Mouse (Mus musculus) layer of hippocampus, adult 8-10 months (tissue): ENCODE measurements around the gene Gmfb. TPM values are rescaled to one million over a fixed set of nuclear protein-coding genes. Genes with fewer than 3 reads are reported as not detected.
"Not testable (repeated sequence)": the region's sequence is repeated elsewhere in the genome, so short reads cannot be mapped to it uniquely, and the experiment has no call there.

Source experiments
- DNase-seq, 2 experiments: peaks; one replicate each; pipeline ENCODE4 v3.0.0; 2022; ENCODE audit warnings: low spot score in 2 of 2
- total RNA-seq, 4 experiments: library from RNA; stranded (reverse); gene quantifications; 2 replicates each; pipeline ENCODE4 v1.2.4; 2022

The Gmfb gene
- 100 to 1,000 TPM; 139 to 172 (median 157) TPM for total RNA-seq

DNA sequence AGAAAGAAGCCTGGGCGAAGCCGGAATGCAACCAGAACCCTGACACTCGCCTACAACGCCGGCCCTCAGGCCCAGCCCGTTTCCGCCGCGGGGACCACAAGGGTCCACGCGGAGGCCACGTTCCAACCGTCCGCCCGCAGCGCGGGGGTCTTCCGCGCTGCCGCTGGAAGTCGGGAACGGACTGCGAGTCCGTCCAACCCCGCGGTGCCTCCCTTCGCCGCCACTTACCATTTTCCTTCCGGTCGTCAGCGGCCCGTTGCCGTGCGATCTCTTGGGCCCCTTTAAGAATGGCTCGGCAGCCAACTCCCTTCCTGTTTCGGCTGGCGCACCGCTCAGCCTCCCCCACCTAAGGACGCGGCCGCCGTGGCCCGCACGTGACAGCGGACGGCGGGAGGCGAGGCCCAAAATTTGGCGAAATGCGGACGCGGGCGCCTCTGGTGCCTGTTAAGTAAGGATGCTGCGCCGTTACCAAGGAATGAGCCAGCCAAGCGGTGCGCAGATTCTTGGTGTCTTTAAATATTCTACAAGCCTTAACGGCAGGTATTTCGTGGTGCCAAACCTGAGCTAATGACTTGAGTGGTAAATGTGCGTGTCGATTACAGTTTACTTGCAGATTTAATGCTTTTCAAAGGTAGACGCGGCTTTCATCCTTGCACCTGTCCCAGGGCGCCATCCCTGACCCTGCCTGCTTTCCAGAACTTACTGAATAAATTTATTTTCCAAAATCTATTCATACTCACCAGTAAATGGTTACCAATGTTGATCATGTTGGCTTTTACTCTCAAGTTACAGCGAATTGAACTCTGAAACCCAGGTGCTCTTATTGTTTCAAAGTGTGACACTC is at the start of gene Gmfb:
TSS of gene Gmfb (minus strand) at position 370 of the 844 bp plus-strand sequence.
- peak; percentile 92 to 96 for DNase-seq

DNA sequence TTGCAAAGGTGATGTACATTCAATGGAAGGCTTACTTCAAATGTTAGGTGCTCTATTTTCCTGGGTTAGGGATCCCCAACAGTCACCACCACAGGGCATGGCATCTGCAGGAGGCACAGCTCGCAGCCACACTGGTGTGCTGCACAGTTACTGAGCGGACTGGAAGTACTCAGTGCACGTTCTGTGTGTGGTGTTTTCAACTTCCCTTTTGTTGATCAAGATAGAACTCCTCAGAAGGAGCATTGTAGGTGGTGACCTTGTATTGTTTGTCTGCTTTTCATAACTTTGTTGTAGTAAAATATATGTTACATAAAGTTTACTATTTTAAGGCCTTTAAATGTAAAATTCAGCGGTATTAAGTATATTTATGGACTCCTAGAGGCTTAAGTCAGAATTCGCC is 40.9 kb upstream of the Gmfb start:
- no peak for DNase-seq

DNA sequence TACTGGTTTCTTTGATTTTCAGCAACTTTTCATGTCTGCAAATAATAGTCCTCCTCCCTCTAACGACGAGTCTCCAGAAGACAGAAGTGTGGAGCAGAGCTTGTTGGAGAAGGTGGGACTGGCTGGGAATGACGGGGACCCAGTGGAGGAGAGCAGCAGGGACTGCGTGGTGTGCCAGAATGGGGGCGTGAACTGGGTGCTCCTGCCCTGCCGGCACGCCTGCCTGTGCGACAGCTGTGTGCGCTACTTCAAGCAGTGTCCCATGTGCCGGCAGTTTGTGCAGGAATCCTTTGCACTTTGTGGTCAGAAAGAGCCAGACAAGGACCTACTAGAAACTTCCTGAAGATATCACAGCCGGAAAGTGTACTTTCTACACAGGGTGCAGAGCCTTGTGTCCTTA is 31.6 kb upstream of the Gmfb start:
- no peak for DNase-seq

DNA sequence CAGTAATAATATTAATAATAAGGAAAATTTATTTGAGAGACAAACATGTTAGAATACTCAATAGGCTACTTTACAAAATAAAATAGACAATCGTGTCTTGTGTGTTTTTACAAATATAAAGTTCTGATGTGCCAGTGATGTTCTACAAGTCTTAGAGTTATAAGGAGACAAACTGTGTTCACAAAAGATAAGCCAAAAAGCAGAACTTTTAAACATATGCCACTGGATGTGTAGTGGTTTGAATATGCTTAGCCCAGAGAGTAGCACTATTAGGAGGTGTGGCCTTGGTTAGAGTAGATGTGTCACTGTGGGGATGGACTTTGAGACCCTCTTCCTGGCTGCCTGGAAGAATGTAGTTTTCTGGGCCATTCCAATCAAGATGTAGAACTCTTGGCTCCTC is 27.7 kb upstream of the Gmfb start:
- no peak for DNase-seq

DNA sequence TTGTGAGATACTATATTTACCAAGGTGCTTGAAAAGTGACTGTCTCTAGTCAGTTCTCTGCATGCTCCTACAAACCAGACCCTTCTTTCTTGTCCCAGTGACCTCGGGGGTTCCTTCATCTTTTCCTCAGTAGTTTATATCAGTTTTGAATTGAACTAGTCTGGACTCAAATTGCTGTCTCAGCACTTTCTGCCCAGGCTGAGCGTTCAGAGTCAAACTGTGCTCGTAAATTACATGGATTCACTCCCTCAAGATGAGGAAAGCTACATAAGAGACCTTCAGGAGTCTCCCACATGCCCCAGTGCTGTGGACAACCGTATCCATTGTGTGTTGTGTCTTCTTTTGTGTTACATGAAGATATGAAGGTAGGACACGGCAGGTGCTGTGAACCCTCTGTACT is 26.7 kb upstream of the Gmfb start:
- no peak for DNase-seq

DNA sequence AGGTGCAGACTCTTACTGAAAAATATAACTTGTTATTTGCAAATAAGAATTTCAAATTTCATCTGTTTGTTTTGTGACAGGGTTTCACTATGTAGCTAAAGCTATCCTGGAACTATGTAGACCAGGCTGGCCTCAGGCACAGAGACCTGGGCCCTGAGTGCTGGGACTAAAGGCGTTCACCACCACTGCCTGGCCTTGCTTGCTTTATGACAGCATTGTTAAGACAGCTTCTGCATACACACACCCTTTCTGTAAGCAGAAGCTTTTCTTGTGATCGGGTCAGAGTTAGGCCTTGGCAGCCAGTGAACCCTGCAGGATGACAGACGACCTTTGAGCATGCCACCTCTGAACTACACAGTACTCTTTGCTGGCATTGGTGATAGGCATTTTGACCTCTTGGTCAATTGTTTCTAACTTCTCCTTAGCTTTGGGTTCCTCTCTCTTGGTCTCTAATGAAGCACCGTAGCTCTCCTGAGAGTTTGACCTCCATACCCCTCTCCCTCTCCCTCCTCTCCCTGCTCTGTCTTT is 26.1 kb upstream of the Gmfb start:
- no peak for DNase-seq

DNA sequence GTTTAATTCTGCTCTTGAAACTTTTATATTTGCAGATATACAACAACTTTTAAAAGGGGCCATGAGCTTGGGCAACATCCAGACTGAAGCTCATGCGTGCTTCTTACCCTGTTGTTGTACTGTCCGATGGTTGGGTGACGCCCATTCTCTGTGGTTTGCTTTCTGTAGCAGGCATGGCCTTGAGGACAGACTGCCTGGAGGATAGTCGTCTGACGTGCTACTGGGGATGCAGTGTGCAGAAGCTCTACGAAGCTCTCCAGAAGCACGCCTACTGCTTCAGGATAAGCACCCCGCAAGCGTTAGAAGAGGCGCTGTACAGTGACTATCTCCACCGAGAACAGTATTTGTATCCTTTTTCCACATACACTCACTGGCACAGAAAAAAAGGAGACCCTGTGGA is 23.7 kb upstream of the Gmfb start:
- no peak for DNase-seq

DNA sequence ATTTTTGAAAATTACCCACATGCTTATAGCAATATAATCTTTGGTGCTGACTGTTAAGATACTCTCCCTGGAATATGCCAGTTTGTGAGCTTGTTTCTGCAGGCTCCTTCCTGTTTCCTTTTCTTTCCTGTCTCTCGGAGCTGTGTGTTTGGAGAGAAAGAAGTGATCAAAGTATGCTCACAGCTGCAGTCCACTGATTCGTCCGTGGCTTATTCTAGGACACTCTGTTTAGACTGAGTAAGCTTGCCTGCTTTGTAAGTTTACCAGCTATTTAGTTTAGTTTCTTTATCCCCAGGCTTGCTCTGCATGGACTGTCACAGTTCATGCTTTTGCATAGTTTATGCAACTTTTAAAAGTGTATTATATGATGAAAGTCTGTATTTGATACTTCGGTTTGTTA is 17.3 kb upstream of the Gmfb start:
- no peak for DNase-seq

DNA sequence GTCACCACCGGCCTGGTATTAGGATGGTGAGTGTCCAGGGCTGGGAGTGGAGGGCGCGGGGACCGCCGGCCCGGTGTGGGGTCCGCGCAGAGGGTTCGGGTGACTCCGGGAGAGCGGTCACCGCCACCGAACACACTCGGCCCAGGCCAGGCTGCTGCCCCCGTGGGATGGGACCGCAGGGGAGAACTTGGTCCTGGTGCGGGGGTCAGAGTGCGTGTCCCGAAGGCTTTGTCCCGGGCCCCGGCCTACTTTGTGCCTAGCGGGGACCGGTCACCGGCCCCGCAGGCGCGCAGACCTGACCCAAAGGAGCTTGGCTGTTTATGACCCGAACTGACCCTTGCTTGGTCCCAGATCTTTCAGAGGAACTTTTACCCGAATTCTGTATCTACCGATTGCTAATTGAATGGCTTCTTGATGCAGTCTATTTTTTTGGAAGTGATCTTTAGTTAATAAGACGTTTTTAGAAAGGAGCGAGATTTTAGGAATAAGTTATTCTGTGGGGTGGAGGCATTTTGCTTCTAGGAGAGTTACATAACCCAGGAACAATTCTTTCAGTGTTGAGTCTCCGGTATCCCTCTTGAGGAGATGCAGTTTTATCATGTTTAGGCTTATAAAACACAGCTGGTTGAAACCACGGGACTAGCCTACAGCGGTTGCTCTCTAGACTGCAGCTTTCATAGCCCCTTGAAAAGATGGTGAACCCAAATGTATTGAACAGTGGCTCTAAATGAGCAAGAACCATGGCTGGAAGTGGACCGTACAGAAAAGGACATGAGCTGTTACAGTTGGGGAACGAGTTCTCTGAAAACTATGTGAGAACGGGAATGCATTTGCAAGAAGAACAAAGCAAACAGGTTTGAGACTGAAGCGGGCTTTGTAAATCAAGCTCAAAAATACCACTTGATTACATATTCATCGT is 10.6 kb upstream of the Gmfb start:
- DNase-seq, result no peak

DNA sequence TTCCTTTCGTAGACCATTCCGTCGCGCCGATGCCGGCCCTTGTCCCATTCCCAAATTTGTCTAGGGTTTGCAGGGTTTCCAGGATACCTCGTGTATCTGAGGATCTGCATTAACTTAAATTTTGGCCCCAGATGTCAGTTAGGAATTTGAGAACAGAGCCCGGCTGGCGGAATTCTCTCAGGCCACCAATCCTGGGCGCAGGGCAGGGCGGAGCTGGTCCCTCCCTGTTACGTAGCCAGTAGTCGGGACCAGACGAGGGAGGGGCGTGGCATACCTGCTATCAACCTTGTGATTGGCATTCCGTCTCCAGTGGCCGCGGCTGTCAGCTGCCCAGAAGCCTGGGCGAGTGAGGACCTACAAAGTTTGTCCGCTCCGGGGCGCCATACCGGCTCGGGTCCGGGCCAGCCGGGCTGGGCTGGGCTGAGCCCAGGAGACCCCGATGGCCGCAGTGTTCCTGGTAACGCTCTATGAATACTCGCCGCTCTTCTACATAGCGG is 9.8 kb upstream of the Gmfb start, which contains the start of gene Cgrrf1:
TSS of gene Cgrrf1 (plus strand) at position 289 of the 497 bp plus-strand sequence.
- peak; percentile 91 to 92 for DNase-seq

DNA sequence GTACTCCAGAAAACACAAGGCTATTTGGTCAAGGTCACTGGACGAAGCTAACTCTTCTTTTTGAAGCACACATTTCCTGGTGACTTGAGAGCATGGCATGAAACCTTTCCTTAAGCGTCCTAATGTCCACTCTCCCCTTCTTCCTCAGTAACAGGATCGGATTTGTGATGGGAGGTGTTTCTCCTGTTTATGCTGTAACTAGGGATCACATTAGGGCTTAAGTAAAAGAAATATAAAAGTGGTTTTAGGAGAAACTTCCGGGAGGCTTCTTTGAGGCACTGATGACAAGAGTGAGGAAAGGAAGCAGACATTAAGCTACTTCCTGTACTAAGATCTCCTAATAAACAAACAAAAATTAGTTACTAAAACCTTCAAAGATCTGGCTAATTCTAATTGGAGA is 9.3 kb upstream of the Gmfb start:
- no peak for DNase-seq

DNA sequence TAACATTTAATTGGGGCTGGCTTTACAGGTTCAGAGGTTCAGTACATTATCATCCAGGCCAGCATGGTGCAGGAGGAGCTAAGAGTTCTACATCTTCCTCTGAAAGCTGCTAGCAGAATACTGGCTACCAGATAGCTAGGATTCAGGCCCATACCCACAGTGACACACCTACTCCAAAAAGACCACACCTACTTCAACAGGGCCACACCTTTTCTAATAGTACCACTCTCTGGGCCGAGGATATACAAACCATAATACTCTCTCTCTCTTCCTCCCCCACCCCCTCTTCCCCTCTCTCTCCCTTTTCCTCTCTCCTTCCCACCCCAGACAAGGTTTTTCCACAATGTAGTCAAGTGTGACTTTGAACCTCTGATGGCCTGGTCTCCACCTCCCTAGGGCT is 5.4 kb upstream of the Gmfb start:
- DNase-seq, result no peak

DNA sequence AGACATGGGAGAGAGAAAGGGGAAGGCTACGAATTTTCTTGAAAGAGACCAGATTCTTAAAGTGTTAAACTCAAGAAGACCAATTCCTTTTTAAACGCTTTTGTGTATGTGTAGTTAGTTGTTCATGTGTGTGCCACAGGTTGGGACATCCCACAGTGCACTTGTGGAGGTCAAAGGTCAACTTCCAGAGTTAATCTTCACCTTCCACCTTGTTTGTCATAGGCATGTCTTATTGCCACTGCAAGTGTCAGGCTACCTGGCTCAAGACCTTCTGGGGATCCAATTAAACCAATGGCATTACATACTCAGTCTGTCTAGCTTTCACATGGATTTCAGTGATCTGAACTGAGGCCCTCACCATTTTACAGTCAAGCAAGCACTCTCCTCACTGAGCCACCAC is 2.0 kb upstream of the Gmfb start:
- no peak for DNase-seq

DNA sequence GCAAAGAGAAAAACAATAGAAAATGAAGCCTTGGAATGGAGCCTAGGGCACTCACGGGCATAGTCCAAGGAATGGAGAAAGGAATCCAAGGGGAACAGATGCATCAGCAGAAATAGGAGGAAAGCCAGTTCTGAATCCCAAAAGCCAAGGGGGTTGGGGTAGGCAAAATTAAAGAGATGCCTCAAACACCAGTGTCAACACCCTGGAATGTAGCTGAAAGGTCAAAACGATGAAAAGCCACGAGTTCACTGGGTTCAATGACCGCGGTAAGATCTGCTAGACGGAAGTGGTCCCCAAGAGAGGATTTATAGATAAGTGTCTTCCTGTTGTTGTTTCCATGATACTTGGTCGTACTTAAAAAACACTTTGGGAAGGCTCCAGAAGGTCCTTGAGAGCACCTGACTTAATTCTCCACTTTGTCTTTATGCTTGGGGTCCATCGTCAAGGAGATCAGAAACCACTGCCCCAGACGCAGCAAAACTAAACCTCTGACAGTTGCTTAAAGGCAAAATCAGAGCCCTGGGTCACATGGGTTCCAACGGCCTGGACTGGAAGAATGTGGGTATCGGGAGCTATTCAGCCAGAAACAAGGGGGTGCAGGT is 670 bp downstream of the Gmfb start:
- DNase-seq, result no peak

DNA sequence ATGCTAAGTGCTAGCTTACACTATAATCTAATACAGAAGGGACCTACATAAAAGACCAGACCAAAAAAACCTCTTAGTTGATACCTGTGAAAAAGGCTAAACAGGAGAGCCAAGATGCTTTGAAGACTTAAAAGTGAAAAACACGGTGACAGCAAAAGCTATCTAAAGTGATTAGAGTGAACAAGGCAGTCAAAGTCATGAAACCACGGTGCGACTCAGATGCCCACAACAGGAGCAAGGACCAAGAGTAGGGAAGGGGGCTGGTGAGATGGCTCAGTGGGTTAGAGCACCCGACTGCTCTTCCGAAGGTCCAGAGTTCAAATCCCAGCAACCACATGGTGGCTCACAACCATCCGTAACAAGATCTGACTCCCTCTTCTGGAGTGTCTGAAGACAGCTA is 2.1 kb downstream of the Gmfb start:
- not testable (repeated sequence) for DNase-seq

DNA sequence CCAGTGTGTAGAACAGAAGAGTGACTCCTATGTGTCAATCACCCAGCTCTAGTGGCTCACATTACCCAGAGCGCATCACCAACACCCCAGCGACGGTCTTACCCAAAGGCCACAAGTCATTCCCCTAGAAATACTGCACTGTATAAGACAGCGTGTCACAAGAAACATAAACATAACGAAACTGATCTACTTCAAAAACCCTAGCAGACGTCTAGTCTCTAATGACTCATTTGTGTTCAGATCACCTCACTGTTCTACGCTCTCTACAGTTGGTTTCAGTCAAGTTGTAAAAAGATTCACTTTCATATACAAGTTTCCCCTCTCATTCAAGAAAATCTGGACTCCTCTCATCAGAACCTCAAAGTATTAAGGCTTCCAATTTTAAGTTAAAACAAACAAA is 3.3 kb downstream of the Gmfb start:
- DNase-seq, result no peak

DNA sequence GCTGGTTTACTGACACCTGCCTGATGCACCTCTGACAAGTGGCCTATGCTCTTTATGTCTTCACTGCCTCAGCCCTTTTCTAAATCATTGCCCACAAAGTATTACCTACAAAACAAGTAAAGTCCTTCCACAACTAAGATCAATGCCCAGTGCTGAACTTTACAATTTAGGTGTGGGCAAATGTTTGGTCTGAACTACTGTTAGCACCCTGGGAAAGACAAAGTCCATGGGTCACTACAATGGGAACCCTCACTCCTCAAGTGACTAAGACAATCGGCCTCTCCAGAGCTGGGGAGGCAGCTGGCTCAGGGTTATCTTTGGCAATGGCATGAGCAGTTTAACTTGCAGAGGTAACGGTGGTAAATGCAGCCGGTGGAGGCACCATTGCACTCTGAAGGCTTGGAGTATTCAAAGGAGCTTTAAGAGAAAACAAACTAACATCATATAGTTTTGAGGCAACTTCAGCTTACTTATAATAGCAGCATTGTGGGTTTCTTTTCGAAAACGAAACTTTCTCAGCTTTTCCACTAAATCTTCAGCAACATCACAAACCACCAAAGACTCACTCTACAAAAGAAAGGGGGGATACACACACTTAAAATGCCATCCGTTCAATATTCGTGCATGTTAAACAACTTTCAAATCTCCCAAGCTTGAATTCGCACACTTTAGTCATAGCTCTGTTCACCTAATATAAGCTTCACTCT is 5.0 kb downstream of the Gmfb start:
- no peak for DNase-seq

DNA sequence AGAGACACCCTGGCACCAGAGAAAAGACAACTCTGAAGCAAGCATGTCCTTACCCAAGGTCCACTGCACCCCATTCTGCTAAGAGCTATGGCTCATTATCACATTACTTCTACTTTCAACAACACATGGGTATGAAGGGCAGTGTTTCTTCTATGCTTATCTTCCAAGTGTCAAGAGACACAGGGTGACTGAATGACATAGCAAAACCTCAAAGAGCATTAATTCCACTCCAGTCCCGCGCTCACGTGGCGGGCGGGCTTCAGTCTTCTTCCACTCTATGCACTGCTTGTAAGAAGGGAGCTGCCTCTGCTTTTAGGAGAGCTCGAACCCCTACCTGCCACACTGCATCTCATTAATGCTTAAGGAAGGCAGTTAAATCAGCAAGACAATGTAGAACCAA is 6.4 kb downstream of the Gmfb start:
- DNase-seq, result no peak

DNA sequence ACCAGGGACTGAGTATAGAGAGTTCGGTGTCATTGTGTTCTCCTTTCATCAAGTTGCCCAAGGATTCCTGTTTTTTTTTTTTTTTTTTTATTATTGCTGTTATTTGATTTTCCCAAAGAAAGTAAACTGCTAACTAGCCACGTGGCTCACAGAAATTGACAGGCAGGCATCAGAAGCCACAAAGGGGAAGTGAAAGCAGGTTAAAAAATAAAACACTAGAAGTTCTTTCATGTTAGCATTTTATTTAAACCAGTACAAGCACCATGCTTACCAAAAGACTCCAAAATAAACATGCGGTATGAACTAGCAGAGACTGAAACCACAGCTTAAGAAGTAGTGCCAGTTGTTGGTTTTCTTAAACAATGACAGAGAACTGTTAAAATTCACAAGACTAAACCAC is 14.1 kb downstream of the Gmfb start:
- no peak for DNase-seq

DNA sequence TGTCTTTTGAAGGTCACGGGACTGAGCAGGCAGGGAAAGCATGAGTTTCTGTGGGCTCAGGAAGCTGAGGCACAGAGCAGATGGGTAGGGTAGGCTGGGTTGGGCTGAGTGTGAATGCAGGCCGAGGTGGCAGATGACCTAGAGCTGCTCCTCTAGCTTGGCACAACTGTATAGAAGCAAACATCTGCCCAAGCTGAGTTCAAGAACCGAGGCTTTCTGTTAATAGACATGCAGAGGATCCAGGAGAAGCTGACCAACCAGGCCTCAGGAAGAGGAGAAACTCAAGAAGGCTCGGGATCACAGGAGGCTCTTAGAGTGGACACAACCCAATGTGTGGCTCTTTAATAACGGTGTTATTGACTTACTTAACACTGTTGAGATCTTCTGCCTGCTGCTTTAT is 15.9 kb downstream of the Gmfb start:
- DNase-seq, result no peak

DNA sequence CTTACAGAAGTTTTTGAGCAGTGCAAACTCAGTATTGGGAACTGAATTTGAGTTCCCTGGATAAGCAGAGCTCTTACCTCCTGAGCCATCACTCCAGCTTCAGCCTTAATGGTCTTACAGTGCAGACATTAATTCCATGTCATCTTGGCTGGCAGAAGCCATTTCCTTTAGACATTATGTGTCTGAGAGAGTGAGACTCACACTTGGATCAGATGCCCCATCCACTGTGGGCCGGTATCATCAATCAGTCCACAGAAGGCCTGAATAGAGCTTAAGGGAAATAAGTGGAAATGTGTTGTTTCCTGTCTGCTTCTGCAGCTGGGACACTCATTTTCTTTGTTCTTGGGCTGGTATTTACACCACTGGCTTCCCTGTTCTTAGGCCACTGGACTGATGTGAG is 18.3 kb downstream of the Gmfb start:
- DNase-seq, result no peak
